Mouse (Mus musculus): ENCODE results near the gene D430042O09Rik.

Gene D430042O09Rik

DNA sequence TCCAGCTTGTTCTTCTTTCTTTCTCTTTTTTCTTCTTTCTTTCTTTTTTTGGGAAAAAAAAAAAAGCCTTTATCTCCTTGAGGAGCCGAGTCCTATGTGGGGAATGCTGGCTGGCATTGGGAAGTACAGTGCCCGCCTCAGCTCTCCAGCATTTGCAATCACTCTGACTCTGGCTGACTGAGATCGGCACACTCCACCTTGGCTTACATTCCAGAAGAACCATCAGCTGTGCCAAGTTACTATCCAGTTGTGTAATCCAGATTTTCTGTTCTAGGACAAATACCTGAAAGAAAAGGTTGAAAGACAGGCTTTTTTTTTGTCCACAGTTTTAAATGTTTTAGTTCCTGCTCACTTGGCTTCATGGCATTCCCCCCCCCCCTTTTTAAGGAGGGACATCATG lies 100.5 kb downstream of the D430042O09Rik start:
- CTCF ChIA-PET, result no interaction called here

DNA sequence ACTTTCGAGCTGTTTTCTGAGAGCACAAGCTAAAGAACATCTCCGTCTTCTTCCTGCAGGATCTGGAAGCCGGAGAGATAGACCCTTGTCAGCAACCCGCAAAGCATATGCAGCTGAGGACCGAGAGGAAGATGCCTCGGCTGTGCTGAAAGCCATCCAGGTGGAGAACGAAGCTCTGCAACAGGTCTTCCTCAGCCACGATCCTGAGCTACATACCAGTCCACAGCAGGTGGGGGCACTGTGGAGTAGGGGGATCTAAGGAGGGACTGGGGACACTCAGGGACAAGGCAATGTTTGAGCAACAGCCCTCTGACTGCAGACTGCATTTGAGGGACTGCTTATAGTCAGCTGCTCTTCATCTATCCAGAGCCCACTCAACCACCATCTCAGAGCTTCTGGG lies 105.0 kb downstream of the D430042O09Rik start:
- CTCF ChIA-PET, result no interaction called here

DNA sequence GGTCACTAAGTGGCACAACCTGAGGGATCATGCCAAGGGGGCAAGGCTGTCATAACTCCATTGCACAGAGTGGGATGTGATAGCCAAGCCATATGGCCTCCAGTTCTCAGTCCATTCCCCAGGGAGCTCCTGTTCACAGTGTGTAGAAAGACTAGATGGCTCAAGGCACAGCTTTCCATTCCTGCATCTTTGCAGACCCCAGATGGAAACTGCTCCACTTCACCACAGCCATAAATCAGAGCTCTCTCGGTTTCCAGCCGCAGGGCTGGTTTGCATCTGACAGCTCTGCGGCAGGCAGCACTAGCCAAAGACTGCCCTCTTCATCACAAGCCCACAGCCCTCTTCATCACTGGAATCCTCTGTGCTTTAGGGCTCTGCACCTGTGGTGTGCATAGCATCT lies 108.0 kb downstream of the D430042O09Rik start:
- CTCF ChIA-PET, result interaction anchor here (0.6 kb wide), 1 partner anchor 9 kb away, joined by 3 read pairs; no protein-coding TSS in a partner anchor

DNA sequence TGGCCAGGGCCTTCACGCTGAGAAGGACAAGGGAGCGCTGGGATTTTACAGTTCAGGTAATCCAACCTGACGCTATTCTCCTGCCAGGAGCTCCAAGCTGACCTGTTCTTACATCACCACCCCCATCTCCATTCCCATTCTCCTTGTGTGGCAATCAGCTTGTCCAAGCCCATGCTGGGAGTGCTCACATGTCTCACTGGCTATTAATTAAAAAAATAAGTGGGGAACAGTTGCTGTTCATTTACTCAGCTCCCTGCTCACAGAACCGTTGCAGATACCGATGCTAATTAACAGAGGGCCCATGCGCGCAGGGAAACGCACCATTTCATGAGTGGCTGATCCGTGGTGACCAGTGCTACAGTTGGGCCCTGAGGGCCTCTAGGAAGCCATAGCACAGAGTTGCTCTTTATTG lies 110.6 kb downstream of the D430042O09Rik start:
- CTCF ChIA-PET, result no interaction called here

DNA sequence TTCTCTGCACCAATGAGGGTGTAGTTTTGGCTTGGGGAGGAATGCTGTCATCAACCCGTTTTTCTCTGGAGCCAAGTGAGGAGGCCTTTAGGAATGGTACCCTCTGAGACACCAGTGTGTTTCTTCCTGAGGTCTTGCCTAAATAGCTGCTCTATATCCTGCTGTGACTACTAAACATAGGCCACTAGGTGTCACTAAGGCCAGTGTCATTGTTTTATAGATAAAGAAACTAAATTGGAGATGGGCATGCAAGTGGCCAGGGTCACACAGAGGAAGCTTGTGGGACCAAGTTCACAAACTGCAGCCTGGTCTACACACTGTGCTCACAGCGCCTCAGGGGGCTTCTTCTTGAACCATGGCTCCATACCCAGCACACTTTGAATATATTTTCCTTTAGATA lies 112.5 kb downstream of the D430042O09Rik start:
- CTCF ChIA-PET, result no interaction called here

DNA sequence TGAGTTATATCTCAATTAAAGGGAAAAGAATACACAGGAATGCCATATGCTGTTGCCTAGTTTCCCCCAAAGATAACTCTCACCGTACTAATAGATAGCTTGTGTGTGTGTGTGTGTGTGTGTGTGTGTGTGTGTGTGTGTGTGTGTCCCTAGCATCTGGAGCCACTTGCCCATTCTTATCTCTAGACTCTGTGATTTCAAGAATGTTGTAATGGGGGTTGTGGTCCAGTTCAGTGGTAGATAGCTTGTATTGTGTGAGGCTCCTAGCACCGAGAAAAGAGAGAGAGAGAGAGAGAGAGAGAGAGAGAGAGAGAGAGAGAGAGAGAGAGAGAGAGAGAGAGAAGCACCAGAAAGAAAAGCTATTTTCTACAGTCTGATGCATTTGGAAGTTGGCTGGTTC lies 118.7 kb downstream of the D430042O09Rik start:
- CTCF ChIA-PET, result interaction anchor here (0.6 kb wide), 1 partner anchor 175 kb away, joined by 5 read pairs; no protein-coding TSS in a partner anchor

DNA sequence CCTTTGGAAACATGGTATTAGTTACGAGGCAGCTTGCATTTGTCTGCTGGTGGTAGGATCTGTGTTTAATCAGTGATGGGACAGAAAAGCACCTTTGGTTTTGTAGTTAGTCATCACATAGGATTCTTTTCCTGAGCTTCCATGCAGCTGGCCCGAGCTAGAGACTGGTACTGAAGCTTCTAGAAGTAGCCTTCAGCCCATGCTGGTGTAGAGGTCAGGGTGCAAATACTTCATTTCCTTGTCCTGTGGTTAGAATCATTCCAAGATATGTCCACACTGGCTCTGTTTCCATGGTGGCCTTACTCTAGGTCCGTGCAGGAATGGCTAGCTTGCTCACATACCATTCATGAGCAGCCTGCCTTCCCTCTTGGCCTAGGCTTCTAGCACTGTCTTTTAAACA lies 119.2 kb downstream of the D430042O09Rik start:
- CTCF ChIA-PET, result no interaction called here

DNA sequence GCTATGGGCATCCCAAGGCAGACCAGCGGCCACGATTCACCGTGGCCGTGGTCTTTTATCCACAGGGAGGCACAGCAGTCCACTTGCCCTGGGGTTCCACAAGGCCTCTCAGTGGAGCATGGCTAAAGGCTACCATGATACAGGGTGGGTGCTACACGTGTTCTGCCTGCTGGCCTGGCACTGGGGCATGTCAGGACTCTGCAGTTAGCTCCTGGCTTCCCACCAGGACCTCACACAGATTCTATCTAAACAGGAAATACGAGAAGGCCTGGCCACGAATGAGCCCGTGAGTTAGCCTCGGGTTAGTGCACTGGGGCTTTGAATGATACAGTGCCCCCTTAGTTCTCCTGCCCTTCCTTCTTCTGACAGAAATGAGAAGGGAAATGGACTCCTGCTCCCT lies 119.7 kb downstream of the D430042O09Rik start:
- CTCF ChIA-PET, result no interaction called here

DNA sequence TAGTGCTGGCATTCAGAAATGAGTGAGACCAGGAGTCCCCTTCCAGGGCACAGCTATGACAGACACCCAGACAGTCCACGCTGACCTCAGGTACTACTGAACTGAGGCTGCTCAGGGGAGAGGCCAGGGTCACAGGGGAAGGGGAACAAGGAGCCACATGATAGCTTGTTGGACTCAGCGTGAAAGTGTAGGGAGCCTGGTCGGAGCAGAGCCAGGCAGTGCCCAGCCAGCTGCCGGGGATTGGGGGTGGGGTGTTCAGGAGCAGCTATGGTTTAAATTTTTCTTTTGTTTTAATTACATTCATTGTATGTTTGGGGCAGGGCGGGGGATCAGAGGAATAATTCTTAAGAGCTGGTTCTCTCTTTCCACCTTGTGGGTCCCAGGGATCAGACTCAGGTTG lies 120.9 kb downstream of the D430042O09Rik start:
- CTCF ChIA-PET, result no interaction called here

DNA sequence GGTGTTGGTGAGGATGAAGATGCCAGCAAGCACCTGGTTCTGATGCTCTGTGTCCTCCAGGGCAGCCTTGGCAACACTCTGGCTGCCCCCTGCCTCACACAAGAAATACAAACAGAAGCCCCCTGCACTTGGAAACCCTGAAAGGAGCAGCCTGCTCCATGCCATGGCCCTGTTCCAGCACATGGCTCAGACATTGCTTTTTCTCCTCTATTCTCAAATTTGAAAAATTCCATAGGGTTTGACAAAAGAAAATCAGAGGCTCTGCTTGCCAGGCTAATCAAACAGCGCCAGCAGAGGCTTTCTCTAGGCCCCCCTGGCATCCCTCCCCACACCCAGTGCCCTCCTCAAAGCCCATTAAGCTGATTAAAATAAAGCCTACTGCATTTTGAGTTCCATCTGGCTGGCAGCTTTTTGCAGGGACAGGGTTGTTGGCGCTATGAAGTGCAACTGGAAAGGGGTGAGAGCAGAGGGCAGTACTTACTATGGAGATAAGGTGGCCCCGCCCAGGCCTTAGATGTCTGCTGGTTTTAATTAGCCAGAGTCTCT lies 121.5 kb downstream of the D430042O09Rik start:
- CTCF ChIA-PET, result no interaction called here

DNA sequence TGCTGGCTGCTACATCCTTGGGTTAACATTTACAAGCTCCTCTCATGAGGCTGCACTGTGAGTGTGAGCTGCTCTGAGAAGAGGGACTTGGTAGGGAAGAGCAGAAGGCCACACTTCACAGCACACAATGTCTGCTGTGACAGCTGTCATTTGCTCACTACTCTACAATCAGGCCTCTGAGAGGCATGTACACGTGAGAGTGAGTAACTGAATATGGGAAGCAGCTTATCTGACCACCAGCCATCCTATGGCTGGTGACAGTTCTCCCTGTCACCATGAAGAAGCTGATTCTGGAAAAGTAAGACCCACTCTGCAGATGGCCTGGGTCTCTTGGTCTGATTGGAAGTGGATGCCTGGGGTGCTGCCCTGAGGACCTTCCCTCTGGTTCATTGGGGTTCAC lies 125.1 kb downstream of the D430042O09Rik start:
- CTCF ChIA-PET, result no interaction called here

DNA sequence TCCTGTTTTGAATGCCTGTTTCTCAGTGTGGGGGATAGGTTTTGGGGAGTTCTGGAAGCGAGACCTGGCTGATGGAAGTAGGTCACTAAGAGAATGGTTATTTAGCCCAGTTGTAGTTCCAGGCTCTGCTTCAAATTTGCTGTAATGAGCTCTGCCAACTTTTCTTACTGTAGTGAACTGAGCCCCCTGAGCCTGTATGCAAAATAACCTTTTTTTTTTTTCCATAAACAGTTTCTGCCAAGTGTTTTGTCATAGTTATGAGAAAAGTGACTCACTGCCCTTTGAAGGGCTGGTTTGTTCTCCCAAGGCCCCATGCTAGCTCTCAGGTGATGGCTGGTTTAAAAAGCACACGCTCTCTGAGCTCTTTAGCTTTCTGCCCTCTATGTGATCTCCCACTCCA lies 125.8 kb downstream of the D430042O09Rik start:
- CTCF ChIA-PET, result no interaction called here

DNA sequence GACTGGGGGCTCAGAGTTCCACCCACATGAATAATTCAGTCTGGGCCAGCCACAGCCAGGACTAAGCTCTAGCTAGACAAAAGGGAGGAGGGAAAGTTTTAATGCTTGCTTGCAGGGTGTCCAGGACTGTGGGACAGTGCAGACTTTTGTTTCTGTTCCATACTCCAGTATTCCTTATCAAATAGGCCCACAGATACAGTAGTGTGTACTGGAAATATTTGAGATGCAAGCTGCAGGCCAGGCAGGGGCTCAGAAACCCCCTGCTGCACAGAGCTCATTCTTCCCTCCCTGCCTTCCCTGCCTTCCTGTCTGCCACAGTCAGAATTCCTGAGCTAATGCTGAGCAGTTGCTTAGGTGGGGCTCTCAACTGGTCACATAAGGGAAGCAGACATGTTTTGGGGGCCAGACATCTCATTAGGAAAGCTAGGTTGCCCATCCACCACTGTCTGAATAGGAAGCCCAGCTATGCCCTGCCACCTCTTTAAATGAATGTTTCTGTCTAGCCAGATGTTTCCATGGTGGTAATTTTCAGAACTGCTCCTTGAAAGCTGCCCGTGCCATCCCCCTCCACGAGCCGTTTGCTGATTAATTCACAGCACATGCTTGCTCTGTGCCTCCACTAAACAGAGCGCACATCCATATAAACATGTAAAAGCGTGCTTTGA lies 130.5 kb downstream of the D430042O09Rik start:
- CTCF ChIA-PET, result no interaction called here

DNA sequence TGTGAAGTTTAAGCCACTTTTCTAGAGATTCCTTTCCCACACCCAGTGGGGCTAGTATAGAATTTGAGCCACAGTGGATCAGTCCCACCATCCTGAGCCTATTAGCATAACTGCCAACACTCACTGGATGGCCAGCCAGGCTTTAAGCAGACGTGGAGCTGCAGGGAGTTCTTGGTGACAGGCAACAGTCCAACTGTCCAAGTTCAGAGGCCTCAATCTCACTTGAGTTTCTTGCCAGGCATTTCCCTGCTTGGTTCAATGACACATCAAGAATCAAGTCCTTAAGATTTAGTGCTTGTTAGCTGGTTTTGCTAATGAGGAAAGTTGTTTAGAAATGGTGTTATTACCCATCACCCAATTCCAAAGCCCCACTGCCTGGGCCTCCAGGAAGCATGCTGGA lies 137.9 kb downstream of the D430042O09Rik start:
- CTCF ChIA-PET, result no interaction called here

DNA sequence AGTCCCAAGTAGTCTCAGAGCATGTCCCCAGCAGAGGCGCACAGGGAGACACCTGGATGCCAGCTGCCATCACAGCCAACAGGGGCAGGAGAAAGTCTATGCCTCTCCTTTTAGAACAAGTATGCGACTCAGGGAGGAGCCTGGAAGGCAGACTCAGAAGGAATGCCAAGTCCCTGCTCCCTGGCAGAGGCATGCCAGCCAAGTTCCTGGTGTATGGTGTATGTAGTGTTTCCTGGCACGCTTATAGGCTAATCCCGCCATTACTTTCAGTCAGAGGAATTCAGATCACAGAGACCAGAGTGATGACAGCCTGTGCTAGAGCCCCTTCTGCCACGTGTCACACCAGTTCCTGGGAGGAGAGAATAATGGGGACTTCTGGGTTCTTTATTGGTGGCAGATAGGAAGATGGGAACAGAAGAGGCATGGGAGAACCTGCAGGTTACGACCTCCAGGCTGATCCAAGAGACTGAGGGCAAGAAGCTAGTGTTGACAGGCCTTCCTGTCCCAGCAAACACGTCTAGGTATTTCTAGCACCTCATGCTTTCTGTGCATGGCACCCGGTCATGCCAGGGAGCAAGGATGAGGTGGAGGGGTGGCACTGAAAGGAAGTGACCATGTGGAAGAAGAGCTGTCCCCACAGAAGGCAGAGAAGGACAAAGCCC lies 139.3 kb downstream of the D430042O09Rik start:
- CTCF ChIA-PET, result no interaction called here

DNA sequence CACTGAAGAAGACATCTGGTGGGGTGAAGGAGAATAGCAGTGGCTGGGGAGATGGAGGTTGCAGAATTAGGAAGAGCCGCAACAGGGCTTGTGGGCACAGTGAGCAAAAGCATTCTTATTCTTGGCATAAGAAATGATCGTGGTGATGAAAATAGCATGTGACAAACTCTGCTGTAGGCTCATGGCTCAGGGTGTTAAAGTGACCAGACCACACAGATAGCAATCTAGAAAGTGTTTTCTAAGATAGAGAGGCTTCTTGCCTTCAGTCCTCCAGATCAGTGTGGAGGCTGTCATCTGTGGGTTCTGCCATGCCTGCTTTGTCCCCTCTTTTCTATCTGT lies 139.8 kb downstream of the D430042O09Rik start:
- CTCF ChIA-PET, result no interaction called here

DNA sequence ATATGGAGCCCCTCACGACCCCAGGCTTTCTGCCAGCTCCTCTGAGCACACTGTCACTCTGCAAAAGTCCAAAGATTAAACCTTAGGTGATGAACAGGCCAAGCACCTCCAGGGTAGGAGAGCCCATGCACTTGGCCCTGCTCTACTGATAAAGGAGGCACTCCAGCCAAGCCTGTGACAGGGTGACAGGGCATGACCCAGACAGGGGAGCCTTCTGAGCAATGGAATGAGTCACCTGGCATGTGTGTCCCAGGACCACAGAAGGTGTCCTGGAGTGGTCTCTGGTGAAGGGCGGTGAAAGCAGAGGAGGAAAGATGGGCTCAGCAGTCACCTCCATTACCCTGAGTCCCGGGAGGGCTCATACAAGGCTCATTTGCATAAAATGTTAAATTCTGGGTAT lies 151.9 kb downstream of the D430042O09Rik start:
- CTCF ChIA-PET, result no interaction called here

DNA sequence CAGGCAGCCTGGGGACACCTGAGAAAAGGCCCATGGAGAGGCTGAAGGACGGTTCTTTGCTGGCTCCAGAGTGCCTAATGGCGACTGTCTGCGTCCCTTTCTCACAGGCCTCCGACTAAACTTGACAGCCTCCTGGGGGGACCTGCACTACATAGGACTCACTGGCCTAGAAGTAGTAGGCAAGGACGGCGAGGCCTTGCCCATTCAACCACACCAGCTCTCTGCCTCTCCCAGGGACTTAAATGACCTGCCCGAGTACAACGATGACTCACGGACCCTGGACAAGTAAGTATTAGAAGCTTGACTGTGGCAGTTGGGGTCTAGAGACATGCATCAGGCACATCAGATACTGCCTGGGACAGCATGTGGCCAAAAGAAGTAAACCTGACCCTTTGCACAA lies 152.7 kb downstream of the D430042O09Rik start:
- CTCF ChIA-PET, result no interaction called here

DNA sequence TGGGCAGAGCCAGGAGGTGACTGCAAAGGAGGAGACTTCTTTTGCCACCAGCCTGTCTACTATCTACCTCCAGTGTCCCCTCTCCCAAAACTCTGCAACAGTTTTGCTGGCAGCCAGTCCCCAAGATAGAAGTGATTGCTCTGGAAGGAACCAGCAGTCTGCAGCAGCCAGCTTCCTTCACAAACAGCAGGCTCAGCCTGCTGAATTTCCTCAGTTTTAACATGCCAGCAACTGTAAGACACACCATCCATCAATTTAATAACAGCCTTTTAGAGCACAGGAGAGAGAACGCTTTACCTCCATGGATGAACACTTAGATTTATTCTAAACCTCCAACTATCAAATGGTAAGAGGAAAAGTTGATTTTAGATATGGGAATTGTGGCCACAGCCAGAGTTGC lies 156.3 kb downstream of the D430042O09Rik start:
- CTCF ChIA-PET, result interaction anchor here (0.5 kb wide), 1 partner anchor 116 kb away, joined by 9 read pairs; no protein-coding TSS in a partner anchor

DNA sequence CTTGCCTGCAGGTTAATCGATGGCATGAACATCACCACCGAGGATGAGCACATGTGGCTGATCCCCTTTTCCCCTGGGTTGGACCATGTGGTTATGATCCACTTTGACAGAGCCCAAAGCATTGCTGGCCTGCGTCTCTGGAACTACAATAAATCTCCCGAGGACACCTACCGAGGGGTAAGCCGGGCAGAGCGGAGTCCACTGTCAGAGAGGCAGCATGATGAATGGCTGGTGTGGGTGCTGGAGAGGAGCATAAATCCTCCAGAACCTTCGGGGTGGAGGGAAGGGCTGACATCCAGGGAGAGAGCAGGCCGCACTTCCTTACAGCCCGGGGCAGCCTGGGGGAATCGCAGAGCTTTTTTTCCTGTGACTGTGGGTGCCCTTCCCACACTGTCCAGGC lies 157.5 kb downstream of the D430042O09Rik start:
- CTCF ChIA-PET, result no interaction called here

DNA sequence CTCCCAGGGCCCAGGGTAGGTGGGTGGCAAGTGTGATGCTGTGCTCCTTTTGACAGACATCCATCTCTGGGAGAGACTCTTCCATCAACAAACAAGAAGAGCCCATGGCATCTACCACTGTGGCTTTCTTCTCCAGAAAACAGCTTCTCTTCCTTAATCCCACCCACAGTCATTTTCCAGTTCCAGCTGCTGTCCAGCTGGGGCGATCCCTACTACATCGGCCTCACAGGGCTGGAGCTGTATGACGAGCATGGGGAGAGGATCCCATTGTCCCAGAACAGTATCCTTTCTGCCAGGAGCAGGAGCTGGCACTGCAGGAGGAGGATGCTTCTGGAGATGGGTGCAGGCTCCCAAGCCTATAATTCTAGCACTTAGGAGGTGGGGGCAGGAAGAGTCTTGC lies 160.9 kb downstream of the D430042O09Rik start:
- CTCF ChIA-PET, result no interaction called here

DNA sequence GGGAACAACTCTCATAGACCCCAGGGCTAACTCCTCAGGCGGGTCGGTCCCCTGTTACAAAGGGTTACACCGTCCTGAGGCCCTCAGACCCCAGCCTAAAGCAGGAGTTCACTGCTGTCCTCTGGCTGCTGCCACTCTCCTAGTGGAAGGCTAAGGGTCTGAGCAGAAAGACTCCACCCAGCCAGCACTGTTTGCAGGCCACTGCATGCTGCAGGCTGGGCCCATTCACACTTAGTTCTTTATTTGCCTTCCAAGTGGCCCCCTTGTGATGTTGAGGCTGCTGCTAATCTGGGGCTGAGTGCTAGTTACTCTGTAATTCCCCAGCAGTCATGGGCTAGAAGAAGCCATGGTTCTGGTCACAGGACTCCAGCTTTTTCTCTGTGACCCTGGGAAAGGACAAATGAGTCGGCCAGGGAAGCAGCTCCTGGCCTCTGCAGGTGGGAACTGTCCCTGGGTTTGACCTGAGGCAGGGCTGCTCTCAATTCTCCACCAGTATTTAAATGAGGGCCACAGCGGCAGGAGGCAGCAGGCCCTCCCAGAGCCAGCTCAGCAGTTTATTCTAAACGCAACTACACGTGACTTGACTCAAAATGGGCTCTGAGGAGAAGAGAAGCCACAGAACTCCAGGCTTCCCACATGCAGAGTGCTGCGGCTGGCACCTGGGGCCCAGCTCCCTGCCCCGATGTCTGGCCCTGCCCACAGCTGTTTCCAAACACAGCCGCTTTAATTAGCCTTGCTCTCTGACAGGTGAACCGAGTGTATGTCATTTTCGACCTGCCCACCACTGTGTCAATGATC lies 163.9 kb downstream of the D430042O09Rik start:
- CTCF ChIA-PET, result no interaction called here

DNA sequence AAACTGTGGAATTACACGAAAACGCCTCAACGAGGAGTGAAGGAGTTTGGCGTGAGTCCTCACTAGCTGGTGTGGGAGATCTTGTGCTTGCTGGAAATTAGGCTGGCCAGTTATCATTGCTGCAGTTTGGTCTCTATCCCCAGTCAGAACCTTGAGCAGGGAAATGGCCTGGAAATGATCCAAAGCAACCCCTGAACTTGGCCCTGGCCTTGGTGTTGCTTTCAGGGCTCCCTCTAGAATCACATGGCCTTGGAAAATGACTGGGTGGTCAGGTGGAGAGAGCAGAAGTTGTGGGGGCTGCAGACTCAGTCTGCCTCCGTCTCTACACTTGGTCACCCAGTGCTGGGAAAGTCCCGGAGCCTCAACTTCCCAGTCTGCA lies 164.5 kb downstream of the D430042O09Rik start:
- CTCF ChIA-PET, result no interaction called here

All from spleen, embryonic (tissue).